Mouse (Mus musculus): ENCODE measurements around the gene Ercc6l. TPM values are rescaled to one million over a fixed set of nuclear protein-coding genes. Genes with fewer than 3 reads are reported as not detected.

The Ercc6l gene
- 1.8 and 2.9 TPM in 2 replicates for polyA plus RNA-seq (2015; fragmentation: Nextera tagmentation; extraction: Ambion mirVana)

DNA sequence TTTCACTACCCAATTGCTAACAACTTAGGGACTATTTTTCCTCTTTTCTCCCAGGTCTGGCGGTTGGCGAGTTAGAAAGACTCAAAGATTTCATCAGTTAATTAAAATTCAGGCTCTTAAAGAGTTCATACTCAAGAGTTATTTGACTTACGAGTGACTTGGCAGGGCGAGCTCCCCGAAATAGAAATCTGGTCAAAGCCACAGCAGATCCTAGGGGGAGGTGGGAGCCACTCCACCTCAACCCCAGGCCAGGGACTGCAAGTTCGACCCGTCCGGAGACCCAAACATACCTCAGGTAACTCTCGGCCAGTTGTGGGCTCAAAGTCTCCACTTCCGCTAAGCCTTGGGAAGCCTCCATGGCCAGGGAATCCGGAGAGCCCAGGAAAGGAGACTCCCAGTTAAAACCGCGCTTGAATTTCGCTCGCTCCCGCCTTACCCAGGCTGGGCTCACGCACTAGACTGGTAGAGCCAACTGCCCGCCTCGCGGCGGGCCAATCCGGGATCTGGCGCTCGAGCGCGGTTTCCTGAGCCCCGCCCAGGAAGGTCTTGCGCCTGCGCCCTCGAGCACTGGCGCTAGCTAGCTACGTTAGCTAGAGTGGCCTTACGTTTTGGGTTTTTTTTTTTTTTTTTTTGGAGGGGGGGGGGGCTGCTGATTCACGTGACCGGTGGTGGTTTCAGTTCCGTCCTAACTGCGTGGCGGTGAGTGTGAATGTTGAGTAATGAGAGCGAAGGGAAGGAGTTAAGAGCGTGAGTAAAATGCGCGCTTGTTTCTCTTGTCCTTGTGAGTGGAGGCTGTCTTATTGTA is at the start of gene Ercc6l:
TSS of gene Ercc6l (minus strand) at position 474 of the 805 bp plus-strand sequence.

DNA sequence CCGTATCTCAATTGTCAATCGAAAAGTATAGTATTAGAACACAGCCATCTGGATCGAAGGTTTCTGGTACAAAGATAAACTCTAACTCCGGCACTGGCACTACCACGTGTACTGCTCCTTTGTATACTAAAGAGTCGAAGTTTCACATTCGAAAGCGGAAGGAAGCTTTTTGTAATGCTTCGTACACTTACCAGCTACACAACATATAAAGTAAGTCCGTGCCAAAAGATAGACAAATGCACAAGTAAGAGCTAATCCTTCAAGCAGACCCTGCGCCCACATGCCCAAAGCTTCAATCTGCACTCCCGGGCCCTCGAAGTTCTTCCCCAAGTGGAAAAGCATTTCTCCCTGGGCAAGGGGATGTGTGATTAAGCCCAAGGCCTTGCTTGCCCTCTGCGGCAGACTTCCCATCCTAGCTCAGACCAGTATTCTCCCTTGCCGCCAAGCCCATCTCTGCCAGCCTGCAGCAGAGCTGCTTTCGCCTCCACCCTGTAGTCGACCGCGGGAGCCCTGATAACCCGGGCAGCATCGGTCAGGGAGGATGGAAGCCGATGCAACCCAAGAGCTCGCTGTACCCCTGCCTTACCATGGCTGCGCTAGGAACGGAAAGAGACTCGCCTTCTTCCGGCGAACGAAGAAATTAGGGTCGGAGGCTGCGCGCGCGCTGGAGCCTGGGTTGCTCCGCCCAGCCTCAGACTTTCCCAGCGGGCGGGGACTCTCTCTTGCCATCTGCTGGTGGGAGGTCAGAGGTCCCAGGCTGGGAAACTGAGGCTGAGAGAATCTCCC is 32.0 kb upstream of the Ercc6l start, which contains the start of gene Rps4x:
TSS of gene Rps4x (minus strand) at position 683 of the 786 bp plus-strand sequence.

DNA sequence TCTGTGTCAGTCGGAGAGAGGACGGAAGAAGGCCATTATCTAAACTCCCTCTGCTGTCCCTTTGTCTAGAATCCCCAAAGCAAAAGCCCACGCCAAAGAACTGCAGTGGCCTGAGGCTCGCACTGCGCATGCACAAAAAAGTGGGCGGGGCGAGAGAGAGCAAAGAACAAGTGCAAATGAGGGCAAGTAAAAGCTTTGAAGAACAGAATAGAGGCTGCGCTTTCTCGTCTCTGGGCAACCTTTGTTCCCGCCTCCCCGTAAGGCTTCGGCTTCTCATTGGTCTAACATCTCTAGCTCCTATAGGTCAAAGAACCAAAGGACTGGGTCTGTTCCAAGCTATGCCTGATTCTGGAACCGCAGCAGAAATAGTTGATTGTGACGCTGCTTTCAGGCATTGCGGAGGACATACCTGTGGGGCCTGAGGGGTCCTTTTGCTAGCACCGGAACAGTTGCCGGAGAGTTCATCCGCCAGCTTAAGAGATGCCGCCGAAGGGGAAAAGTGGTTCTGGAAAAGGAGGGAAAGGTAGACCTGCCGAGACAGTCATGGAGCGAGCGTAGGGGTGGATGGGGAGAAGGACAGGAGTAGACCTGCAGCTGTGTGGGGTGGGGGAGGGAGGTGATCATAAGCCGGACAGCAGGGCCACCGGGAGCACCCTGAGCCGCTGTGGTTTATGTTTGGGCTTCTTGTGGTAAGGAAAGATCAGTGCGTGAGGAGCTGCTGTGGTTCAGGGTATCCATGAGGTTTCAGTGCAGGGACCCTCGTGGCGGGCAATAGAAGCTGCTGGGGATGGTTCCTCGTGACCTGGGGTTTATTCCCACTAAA is 37.6 kb downstream of the Ercc6l start, which contains the start of gene Pin4:
TSS of gene Pin4 (plus strand) at position 406 of the 823 bp plus-strand sequence.

Other genes with a start within 250 kb of the Ercc6l start
- 1.4 and 1.8 TPM in 2 replicates for gene Rtl5, start 85.8 kb downstream of the Ercc6l start, polyA plus RNA-seq (2015; fragmentation: Nextera tagmentation; extraction: Ambion mirVana)
- 43.7 and 55.3 TPM in 2 replicates for gene Pin4, start 37.6 kb downstream of the Ercc6l start, polyA plus RNA-seq (2015; fragmentation: Nextera tagmentation; extraction: Ambion mirVana)
- 710 and 715 TPM in 2 replicates for gene Rps4x, start 32.3 kb upstream of the Ercc6l start, polyA plus RNA-seq (2015; fragmentation: Nextera tagmentation; extraction: Ambion mirVana)
- gene Cited1, start 95.1 kb upstream of the Ercc6l start, polyA plus RNA-seq (2015; fragmentation: Nextera tagmentation; extraction: Ambion mirVana) = 6.8 and 8.6 TPM in 2 replicates

Data from urinary bladder, postnatal 0 days (tissue).